Mouse (Mus musculus): ENCODE data around the gene Slc12a6.

Gene Slc12a6

DNA sequence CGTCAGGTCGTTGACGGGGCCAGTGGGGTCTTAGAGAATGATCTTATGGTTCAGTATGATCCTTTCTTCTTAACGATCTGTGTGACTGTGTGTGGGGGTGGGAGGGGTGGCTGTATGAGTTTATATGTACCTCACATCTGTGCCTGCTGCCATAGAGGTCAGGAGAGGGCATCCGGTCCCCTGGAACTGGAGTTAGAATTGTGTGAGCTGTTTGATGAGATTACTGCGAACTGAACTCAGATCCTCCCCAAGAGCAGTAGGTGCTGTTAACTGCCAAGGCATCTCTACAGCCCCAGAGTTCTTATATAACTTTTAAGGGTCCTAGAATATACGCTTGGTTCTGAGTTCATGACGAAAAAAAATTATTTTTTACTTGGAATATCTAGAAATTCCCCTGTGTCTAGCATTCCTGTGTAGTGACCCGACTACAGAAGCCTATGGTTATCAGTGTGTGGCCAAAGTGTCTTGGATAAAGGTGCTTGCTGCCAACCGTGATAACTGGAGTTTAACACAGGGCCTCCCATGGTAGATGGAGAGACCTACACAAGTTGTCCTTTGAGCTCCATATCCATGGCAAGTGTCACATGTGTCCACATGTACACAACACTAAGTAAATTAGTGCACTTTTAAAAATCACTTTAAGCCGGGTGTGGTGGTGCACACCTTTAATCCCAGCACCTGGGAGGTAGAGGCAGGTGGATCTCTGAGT is 62.6 kb downstream of the Slc12a6 start:
- DNase-seq (ENCODE audit: low spot score in 2 of 2) = no peak

GRCm38 (mm10) chr2:112332051-112332898 is 66.7 kb downstream of the Slc12a6 start:
- DNase-seq (ENCODE audit: low spot score in 2 of 2) = no peak

DNA sequence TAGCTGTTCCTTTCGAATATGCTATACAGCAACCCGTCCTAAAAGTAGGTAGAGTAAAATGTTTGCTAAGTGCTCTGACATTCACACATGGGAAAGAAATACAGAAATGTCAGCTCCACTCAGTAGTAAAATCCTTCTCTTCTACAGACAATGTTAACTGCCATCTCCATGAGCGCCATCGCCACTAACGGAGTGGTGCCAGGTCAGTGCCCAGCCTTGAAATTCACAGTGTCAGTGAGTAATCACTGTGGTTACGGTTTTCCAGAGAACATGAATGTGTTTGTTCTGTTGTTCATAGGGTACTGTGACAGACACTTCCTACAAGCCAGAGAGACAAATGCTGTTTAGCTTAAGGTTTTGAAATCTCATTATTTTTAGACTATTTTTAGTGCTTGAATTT is 71.6 kb downstream of the Slc12a6 start:
- no peak for DNase-seq (ENCODE audit: low spot score in 2 of 2)

DNA sequence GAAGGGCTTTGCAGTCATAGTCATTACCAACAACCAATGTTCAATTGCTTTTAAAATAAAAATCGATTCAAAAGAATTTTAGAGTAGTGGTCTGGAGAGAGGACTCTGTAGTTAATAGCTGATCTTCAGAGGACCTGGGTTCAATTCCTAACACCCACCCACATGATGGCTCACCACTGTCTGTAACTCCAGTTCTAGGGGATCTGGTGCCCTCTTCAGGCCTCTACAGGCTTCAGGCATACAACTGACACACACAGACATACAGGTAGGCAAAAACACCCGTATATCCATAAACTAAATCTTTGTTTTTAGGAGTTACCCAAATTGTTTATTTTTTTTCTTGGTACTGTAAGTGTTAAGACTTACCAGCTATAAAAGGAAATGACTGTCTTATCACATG is 74.1 kb downstream of the Slc12a6 start:
- DNase-seq (ENCODE audit: low spot score in 2 of 2) = no peak

GRCm38 (mm10) chr2:112341117-112341516 is 75.5 kb downstream of the Slc12a6 start:
- no peak for DNase-seq (ENCODE audit: low spot score in 2 of 2)

DNA sequence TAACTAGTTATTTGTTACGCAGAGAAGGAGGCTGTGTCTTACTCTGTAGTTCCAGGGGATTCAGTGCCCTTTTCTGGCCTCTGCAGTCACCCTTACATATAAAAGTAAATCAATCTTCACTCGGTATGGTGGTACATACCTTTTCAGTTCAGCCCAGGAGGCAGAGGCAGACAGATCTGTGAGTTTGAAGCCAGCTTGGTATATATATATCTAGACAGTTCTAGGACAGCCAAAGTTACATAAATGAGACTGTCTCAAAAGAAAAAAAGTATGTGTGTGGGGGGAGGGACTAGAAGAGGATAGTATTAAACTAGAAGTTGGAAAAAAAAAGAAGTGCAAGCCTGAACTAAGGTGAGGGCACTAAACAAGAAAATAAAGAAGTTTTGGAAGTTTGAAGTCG is 82.6 kb downstream of the Slc12a6 start:
- no peak for DNase-seq (ENCODE audit: low spot score in 2 of 2)

GRCm38 (mm10) chr2:112353685-112354455 is 88.2 kb downstream of the Slc12a6 start:
- no peak for DNase-seq (ENCODE audit: low spot score in 2 of 2)

GRCm38 (mm10) chr2:112359611-112360010 is 94.0 kb downstream of the Slc12a6 start:
- DNase-seq (ENCODE audit: low spot score in 2 of 2) = no peak

DNA sequence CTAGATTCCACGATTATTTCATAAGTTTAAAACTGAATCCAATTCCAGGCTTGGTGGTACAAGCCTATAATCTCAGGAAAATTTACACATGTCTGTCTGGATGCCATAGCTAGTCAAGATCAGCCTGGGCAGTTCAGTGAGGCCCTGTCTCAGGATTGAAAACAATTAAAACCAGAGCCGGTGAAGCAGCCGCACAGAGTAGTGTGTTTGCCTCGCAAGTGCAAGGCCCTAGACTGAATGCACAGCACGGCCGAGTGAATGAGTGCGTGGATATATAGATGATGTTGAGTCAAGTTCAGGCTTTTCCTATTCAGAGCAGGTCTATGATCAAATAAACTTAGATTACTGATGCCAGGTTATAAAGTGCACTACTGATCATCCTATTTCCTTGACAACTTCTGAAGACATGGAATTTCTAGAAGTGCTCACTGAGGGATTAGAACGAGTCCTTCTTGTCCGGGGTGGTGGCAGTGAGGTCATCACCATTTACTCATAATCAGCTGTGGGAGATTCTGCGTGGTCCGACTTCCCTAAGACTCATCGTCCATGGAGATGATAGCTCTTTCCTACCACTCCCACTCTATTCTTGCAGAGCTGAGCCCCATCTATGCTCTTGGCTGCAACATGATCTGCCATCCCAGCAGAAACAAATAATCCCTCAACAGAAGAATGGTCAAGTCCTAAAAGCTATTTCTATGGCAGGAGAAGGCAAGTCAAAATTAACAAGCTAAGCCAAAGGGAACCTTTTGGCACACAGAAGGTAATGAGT is 94.6 kb downstream of the Slc12a6 start:
- no peak for DNase-seq (ENCODE audit: low spot score in 2 of 2)

DNA sequence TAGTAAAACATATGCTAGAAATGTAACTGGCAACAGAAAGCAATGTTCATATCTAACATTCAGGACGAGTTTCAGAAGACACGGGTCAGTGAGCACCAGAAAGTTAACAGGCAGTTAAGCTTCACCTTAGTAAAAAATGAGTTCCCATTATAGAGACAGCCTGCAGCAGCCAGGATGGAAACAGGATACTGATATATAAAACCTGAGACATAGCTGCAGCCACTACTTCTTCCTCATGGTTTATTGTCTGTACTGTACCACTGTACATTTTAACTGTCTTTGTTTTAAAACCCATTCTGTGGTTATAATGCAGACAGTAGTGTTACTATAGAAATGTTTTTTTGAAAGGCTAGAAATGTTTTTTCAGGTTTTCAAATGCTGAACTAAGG is 95.2 kb downstream of the Slc12a6 start:
- no peak for DNase-seq (ENCODE audit: low spot score in 2 of 2)

DNA sequence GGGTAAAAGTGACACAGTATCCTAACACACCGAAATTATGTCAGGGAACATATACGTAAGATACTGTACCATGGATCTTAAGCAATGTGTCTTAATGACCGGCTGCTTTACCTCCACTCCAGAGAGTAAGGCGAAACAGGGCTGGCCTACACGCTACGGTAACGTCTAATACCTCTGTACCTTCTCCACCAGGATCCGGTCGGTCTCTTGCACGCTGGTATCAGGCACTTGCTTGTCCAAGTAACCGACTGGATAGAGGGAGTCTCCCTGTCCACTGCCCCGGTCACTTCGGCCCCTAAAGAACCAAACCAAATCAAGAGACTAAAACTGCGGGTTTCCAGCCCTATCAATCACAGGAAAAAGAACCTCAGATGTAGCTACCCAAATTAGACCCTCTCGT is 101.6 kb downstream of the Slc12a6 start:
- no peak for DNase-seq (ENCODE audit: low spot score in 2 of 2)

DNA sequence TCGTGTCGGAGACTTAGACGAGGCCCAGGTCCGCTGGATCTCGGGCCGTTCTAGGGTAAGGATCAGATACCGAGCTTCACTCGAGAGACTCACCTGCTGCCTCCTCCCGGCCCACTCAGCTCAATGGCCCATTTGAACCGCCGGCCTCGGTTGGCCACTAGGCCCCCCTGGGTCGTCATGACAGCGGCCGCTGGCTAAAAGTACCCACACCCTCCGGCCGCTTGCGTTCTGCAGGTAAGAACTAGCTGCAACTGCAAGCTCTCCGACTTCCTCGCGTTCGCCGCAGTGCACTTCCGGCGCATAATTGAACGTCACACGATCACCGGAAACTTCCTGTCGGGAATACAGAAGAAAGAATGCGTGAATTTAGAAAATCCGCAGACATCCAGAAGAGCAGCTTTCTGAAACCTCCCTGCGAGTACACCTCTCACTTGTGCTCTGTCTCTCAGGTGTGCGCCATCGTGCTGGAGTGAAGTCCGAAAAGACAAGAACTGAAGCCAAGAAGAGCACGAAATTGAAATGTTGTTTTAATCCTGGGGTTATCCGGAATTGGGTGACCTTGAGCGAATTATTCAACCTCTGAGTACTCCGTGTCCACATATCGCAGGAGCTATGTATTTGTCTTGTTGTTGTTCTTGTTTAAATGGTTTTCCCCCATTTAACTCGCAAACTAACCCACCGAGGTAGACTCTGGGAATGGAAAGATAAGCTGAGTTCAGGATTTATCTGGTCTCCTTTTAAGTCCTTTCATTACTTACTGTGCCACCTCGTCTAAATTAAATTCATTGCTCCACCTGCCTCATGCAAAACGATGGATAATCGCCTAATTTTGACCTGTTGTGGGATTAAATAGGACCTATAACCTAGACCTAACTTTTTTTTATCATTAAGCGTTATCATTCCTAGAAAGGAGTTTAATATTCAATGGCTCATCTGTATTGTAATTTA is 102.4 kb downstream of the Slc12a6 start, which contains the start of gene Emc4:
Emc4 (minus strand) TSS at position 302 of the 948 bp plus-strand sequence.
- peak; percentile 78 to 90 for DNase-seq (ENCODE audit: low spot score in 2 of 2)

DNA sequence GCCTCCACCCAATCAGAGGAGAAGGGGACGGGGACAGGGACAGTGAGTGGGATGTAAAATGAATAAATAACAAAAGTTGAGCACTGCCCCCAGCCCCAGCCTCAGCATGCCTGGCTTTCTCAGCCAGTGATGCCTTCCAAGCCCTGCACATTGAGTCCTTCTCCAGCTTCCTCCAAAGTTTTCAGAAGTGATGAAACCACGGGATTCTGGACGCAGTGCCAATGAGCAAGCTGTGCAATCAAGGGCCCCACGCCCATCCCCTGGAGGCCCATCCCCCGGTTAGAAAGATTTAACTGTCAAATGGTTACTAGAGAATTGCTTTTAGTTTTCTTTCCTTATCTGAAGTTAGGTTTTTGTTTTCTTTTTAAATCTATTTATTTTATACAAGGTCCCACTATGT is 104.3 kb downstream of the Slc12a6 start:
- no peak for DNase-seq (ENCODE audit: low spot score in 2 of 2)

DNA sequence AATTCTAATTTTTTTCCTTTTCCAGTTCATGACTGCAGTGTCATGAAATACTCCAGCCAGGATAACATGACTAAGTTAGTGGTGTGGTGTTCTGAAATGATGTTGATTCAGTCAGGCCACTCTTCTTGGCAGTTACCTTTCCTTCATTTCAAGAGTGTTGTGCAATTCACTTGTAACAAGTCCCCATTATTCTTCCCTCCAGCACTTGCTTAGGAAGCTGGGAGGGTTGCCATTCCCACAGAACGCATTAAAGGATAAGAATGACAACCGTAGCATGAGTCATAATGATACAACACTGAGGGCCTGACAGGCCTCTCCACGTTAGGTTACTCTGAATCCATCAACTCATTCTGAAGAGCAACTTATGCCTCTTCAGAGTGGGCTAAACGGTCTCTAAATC is 107.5 kb downstream of the Slc12a6 start:
- no peak for DNase-seq (ENCODE audit: low spot score in 2 of 2)

DNA sequence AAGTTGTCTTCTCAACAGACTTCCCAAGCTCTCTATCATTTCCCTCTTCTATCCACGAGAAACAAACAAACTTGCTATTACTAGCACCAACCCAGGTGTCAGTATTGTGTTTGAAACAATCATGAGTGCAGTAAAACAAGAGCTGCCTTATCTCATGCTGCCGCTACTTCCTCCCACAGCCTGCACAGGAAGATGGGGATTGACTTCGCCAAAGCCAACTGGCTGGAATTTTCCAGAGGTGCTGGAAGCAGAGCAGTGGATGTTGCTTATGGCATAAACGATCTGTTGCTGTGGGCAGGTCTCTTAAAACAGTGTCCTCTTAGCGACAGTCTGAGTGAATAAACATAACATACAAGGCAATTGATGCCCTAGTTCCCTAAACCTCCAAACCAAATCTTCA is 109.0 kb downstream of the Slc12a6 start:
- DNase-seq (ENCODE audit: low spot score in 2 of 2) = no peak

GRCm38 (mm10) chr2:112378973-112379898 is 113.6 kb downstream of the Slc12a6 start, which contains the start of gene Katnbl1:
Katnbl1 (plus strand) TSS chr2:112379211.
- DNase-seq (ENCODE audit: low spot score in 2 of 2) = peak; percentile 88 to 93

- no peak for DNase-seq (ENCODE audit: low spot score in 2 of 2)
Measured at GRCm38 (mm10) chr2:112380131-112380530, 114.5 kb downstream of the Slc12a6 start.

DNA sequence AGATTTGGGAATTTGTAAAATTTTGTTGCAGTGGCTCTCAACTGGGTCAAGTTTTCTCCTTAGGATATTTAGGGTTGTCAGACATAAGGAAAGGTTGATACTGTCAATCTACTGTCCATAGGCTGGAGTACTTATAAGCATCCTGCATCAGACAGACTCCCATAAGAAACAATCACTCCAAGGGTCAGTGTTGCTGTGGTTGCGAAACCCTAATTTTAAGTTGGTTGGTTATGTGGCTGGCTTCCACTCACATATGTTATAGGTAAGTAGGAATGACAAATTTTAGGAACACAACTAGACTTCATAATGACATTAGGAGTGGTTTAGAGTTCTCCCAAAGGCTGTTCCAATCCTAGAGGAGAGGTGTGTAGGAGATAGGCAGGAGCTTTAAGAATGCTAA is 115.6 kb downstream of the Slc12a6 start:
- DNase-seq (ENCODE audit: low spot score in 2 of 2) = no peak

DNA sequence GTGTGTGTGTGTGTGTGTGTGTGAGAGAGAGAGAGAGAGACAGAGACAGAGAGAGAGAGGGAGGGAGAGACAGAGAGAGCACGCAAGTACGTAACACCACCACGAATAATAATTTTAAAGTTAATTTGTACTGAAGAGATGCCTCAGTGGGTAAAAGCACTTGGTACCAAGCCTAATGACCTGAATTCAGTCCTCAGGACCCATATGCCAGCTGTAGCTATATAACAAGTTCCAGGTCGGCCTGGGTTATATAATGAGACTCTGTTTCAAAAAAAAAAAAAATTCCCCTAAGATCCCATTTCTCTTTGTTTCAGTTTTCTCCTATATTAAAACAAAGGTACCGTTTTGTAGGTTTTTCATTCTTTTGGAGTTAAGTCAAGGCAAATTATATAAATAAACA is 125.2 kb downstream of the Slc12a6 start:
- DNase-seq (ENCODE audit: low spot score in 2 of 2) = no peak
